Mouse (Mus musculus): ENCODE results near the gene Catsper4. TPM values are rescaled to one million over a fixed set of nuclear protein-coding genes. Genes with fewer than 3 reads are reported as not detected.

Gene Catsper4
- polyA plus RNA-seq, 1 experiment from 2014 or later: 0.11 TPM

DNA sequence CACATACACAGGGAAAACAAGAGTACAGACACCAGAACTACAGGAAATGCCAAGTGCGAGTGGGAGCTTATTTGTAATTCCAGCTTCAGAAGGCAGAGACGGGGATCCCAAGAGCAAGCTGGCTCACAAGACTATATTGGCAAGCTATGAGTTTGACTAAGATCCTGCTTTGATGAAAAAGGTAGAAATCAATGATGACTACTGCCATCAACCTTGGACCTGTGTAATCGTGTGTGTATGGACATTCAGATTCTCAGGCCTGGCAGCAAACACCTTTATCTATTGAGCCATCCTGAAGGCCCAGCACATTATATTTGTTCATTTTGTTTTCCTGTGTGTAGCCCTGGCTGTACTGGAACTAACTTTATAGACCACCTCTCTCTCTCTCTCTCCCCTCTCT lies 43.5 kb downstream of the Catsper4 start:
- WGBS: 81% methylated on average over 3 of the region's 3 CpGs
- Histone ChIP-seq H3K4me3 (ENCODE audit: low read depth, low read length) (no peak overlapping the region), H3K4me1 (replicated peaks; ENCODE audit: control insufficient read depth, insufficient read depth) (no peaks in the 10 kb centered on the region), H3K27ac (replicated peaks) (no peak overlapping the region), H3K36me3 (ENCODE audit: control insufficient read depth, insufficient read depth, low read length) (no peaks in the 10 kb centered on the region), H3K9me3 (ENCODE audit: control insufficient read depth, low read length) (no peaks in the 10 kb centered on the region), H3K27me3 (ENCODE audit: control insufficient read depth, insufficient read depth, low read length) (no peaks in the 10 kb centered on the region), H3K9ac (ENCODE audit: low read length) (no peak overlapping the region), H3K4me2 (replicated peaks; ENCODE audit: low read depth) (no peak overlapping the region)
- no peak for ATAC-seq (ENCODE audit: low FRiP score, low TSS enrichment)
- TF ChIP-seq CTCF (IDR thresholded peaks at IDR 0.05; ENCODE audit: low read depth): no peak
- no peak for TF ChIP-seq EP300 (optimal IDR thresholded peaks at IDR 0.05)
- DNase-seq (ENCODE audit: low spot score): no peak

DNA sequence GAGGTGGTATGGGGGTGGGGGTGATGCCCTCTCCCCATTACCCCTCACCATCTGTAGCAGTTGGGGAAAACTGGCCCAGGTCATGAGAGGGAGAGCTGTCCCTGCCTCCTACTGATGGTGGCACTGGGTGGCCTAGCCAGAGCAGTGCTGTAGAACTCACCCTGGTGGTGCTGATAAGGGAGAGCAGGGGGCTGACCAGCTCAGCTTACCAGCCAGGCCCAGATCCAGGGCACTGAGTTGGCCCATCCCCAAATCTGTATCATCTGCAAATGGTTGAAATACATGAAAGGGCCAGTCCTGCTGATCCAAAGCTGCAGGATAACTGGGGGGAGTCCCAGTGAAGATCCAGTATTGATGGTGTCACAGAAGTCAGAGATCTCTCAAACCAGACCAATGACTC lies 45.4 kb downstream of the Catsper4 start:
- no peaks in the 10 kb centered on the region for H3K9me3 ChIP-seq (ENCODE audit: control insufficient read depth, low read length)
- no peak for TF ChIP-seq EP300 (optimal IDR thresholded peaks at IDR 0.05)
- no peak for TF ChIP-seq CTCF (IDR thresholded peaks at IDR 0.05; ENCODE audit: low read depth)
- no peak overlapping the region for H3K27ac ChIP-seq (replicated peaks)
- no peaks in the 10 kb centered on the region for H3K36me3 ChIP-seq (ENCODE audit: control insufficient read depth, insufficient read depth, low read length)
- no peak overlapping the region for H3K4me3 ChIP-seq (ENCODE audit: low read depth, low read length)
- no peak overlapping the region for H3K9ac ChIP-seq (ENCODE audit: low read length)
- ATAC-seq (ENCODE audit: low FRiP score, low TSS enrichment) (peak; percentile 31; the same call in 1 of the 2 replicates), DNase-seq (ENCODE audit: low spot score) (no peak)
- no peaks in the 10 kb centered on the region for H3K4me1 ChIP-seq (replicated peaks; ENCODE audit: control insufficient read depth, insufficient read depth)
- H3K27me3 ChIP-seq (ENCODE audit: control insufficient read depth, insufficient read depth, low read length): no peaks in the 10 kb centered on the region
- no peak overlapping the region for H3K4me2 ChIP-seq (replicated peaks; ENCODE audit: low read depth)

- 64% methylated on average over 1 of the region's 1 CpGs for WGBS
- H3K27me3 ChIP-seq (ENCODE audit: control insufficient read depth, insufficient read depth, low read length): no peaks in the 10 kb centered on the region
Observed at GRCm38 (mm10) chr4:134181112-134181511, 46.1 kb downstream of the Catsper4 start.

DNA sequence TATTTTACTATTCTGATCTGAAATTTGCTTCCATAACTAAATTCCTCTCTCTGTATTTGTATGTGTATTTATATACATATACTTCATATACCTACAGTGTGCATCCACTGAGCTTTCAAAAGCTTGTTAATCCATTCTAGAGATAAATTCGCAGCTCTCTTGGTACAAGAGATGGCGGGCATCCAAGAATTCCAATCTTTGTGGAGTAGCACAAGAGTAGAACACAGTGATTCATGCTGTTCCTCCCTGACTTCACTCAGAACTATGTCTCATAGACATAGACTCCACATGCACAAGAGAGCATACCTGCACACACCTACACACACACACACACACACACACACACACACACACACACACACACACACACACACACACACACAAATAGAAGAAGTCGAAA lies 54.8 kb downstream of the Catsper4 start:
- Histone ChIP-seq H3K27ac (replicated peaks) (no peak overlapping the region), H3K4me2 (replicated peaks; ENCODE audit: low read depth) (no peak overlapping the region), H3K4me1 (replicated peaks; ENCODE audit: control insufficient read depth, insufficient read depth) (no peaks in the 10 kb centered on the region), H3K9ac (ENCODE audit: low read length) (no peak overlapping the region), H3K27me3 (ENCODE audit: control insufficient read depth, insufficient read depth, low read length) (no peaks in the 10 kb centered on the region), H3K4me3 (ENCODE audit: low read depth, low read length) (no peak overlapping the region), H3K9me3 (ENCODE audit: control insufficient read depth, low read length) (no peaks in the 10 kb centered on the region), H3K36me3 (ENCODE audit: control insufficient read depth, insufficient read depth, low read length) (peaks cover 3% of the 10 kb centered on the region; the same call in 1 of the 2 replicates)
- no peak for DNase-seq (ENCODE audit: low spot score)
- TF ChIP-seq EP300 (optimal IDR thresholded peaks at IDR 0.05) (no peak), CTCF (IDR thresholded peaks at IDR 0.05; ENCODE audit: low read depth) (no peak)
- ATAC-seq (ENCODE audit: low FRiP score, low TSS enrichment): no peak
- WGBS: 57% methylated on average over 3 of the region's 3 CpGs

More at GRCm38 (mm10) chr4:134181112-134181511, 46.1 kb downstream of the Catsper4 start:
- Histone ChIP-seq H3K4me1 (replicated peaks; ENCODE audit: control insufficient read depth, insufficient read depth) (no peaks in the 10 kb centered on the region), H3K4me2 (replicated peaks; ENCODE audit: low read depth) (no peak overlapping the region), H3K9me3 (ENCODE audit: control insufficient read depth, low read length) (no peaks in the 10 kb centered on the region), H3K27ac (replicated peaks) (no peak overlapping the region), H3K9ac (ENCODE audit: low read length) (no peak overlapping the region), H3K36me3 (ENCODE audit: control insufficient read depth, insufficient read depth, low read length) (no peaks in the 10 kb centered on the region), H3K4me3 (ENCODE audit: low read depth, low read length) (no peak overlapping the region)
- DNase-seq (ENCODE audit: low spot score) (no peak), ATAC-seq (ENCODE audit: low FRiP score, low TSS enrichment) (peak; percentile 14; the same call in 1 of the 2 replicates)
- TF ChIP-seq CTCF (IDR thresholded peaks at IDR 0.05; ENCODE audit: low read depth) (no peak), EP300 (optimal IDR thresholded peaks at IDR 0.05) (no peak)

- H3K9me3 ChIP-seq (ENCODE audit: control insufficient read depth, low read length): no peaks in the 10 kb centered on the region
- no peak for ATAC-seq (ENCODE audit: low FRiP score, low TSS enrichment)
- no peak for TF ChIP-seq EP300 (optimal IDR thresholded peaks at IDR 0.05)
- TF ChIP-seq CTCF (IDR thresholded peaks at IDR 0.05; ENCODE audit: low read depth): peak; percentile 48
- no peaks in the 10 kb centered on the region for H3K27me3 ChIP-seq (ENCODE audit: control insufficient read depth, insufficient read depth, low read length)
- peaks cover 3% of the 10 kb centered on the region; the same call in 1 of the 2 replicates for H3K36me3 ChIP-seq (ENCODE audit: control insufficient read depth, insufficient read depth, low read length)
- no peak overlapping the region for H3K4me3 ChIP-seq (ENCODE audit: low read depth, low read length)
- H3K9ac ChIP-seq (ENCODE audit: low read length): no peak overlapping the region
- no peak overlapping the region for H3K27ac ChIP-seq (replicated peaks)
- 89% methylated on average over 3 of the region's 3 CpGs for WGBS
- no peak overlapping the region for H3K4me2 ChIP-seq (replicated peaks; ENCODE audit: low read depth)
- no peaks in the 10 kb centered on the region for H3K4me1 ChIP-seq (replicated peaks; ENCODE audit: control insufficient read depth, insufficient read depth)
- DNase-seq (ENCODE audit: low spot score): no peak
Observed at GRCm38 (mm10) chr4:134166906-134167305, 60.3 kb downstream of the Catsper4 start.

DNA sequence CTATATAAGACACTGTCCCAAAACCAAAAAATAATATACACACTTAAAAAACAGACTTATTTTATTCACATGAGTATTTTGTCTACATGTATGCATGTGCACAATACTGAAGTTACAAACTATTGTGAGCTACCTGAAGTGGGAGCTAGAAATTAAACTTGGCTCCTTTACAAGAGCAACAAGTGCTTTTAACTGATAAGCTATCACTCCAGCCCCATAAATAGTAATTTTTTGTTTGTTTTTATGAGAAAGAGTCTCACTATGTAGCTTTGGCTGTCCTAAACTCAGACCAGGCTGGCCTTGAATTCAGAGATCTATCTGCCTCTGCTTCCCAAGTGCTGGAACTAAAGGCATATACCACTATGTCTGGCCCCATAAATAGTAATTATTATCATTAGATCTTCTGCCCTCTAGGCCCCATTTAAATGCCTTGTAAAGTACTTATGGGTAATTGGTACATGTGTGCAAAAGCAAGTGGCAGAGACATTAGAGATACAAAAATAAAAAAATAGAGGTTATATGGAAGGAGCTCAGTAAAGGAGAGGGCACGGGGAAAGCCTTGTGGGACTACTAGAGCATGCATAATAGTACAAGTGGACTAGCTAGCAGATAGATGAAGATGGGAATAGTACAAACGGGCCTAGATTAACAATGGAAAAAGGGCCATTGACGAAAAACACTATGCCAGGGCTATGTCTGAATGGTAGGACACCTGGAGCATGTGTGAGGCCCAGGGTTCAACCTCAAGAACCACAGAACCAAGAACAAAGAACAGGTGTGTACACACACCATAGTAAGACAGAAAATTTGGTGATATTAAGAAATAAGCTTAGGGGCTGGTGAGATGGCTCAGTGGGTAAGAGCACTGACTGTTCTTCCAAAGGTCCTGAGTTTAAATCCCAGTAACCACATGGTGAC lies 61.4 kb downstream of the Catsper4 start:
- no peak overlapping the region for H3K27ac ChIP-seq (replicated peaks)
- H3K27me3 ChIP-seq (ENCODE audit: control insufficient read depth, insufficient read depth, low read length): no peaks in the 10 kb centered on the region
- whole genome bisulfite sequencing: 76% methylated on average over 3 of the region's 3 CpGs
- no peak overlapping the region for H3K4me3 ChIP-seq (ENCODE audit: low read depth, low read length)
- TF ChIP-seq CTCF (IDR thresholded peaks at IDR 0.05; ENCODE audit: low read depth) (no peak), EP300 (optimal IDR thresholded peaks at IDR 0.05) (no peak)
- DNase-seq (ENCODE audit: low spot score) (no peak), ATAC-seq (ENCODE audit: low FRiP score, low TSS enrichment) (peak; percentile 64)
- H3K36me3 ChIP-seq (ENCODE audit: control insufficient read depth, insufficient read depth, low read length): no peaks in the 10 kb centered on the region
- H3K4me2 ChIP-seq (replicated peaks; ENCODE audit: low read depth): no peak overlapping the region
- no peaks in the 10 kb centered on the region for H3K4me1 ChIP-seq (replicated peaks; ENCODE audit: control insufficient read depth, insufficient read depth)
- no peak overlapping the region for H3K9ac ChIP-seq (ENCODE audit: low read length)
- no peaks in the 10 kb centered on the region for H3K9me3 ChIP-seq (ENCODE audit: control insufficient read depth, low read length)

All from stomach, postnatal 0 days (tissue).